Mouse (Mus musculus) telencephalon, adult 2 months (tissue): ENCODE measurements around the gene S1pr5.

Source experiments
- DNase-seq: peaks from one replicate; pipeline ENCODE4 v3.0.0-alpha.2; 2011; ENCODE audit warnings: low read depth, low spot score

Gene S1pr5

GRCm38 (mm10) chr9:21204528-21205272 is 43.5 kb downstream of the S1pr5 start:
- no peak for DNase-seq

DNA sequence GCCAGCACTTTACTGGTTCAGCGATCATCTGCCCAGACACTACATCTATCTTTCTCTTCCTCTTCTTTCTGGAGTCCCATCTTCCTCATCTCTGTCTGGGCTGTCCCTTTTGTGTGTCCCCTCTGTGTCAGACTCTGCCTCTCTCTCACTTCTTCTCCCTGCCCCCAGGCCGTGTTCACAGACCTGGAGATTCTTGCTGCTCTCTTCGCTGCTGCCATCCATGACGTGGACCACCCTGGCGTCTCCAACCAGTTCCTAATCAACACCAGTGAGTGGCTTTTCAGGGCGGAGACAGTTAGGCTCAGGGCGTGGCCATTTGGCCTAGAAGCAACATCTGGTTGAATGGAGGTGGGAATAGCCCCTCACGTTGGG is 44.1 kb downstream of the S1pr5 start:
- DNase-seq = no peak

DNA sequence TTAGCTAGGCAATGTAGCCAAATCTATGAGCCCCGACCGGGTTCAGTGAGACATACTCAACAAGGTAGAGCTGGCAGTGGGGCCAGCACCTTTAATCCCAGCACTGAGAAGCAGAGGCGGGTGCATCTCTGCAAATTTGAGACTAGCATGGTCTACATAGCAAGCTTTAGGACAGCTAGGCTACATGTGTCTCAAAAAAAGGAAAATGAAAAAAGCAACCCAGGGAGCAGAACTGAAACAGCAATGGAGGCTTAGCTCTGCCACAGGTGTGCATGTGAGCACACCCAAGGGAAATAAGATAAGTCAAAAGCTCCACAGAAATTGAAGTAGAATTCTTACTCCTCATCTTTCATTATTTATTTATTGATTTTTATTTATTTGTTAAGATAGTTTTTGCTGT is 49.3 kb downstream of the S1pr5 start:
- DNase-seq = no peak

DNA sequence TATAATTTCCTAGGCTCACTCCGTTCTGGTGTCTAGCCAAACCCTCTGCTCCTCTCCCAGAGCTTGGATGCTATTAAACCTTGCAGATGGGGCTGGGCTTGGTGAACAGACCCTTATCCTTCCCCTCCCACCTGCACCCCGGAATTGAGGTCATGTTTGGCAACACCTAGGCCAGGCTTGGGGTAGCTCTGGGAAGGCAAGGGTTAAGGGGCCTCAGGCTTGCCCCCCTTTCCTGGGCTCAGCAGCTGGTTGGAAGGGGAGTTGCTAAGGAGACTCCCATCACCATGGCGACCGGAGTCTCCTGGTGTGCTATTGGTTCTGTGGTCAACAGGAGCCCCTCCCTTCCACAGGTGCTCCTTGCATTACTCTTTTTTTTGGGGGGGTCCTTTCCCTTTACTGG is 50.3 kb downstream of the S1pr5 start:
- peak; percentile 90 for DNase-seq

DNA sequence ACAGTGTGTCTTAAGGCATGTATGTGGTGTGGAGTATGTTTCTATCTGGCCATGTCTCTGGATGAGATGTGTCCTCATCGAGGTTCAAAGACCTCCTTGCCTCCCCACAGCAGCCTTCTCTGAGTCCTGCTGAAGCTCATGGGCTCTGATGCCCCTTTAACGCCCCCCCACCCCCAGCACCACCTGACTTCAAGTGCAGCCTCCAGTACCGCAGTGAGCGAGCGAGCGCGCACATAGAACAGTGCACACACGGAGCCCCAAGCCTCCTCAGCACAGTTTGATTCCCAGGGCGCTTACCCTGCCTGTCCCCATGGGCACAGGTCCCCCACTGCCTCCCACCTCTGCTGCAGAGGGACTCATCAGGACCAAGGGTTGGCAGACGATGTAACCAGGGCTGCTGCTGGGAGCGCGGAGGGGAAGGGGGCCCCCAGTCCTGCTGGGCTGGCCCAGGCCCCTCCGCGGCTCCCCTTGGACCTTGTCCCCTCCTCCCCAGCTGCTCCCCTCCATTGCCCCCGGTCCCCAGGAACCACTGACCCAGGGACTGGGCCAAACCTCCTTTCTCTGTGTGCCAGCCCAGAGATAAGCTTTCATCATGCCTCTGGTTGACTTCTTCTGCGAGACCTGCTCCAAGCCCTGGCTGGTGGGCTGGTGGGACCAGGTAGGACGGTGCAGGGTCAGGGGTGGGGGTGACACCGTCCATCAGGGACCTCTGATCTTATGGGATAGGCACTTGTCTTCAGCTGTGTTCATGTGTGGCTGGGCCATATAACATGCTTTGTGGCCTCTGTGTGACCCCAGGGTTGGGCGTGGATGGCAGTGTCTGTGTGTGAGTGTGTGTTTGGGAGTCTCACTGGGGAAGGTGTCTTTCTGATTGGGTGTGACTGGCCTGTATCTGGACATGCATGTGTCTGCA is 51.5 kb downstream of the S1pr5 start:
- DNase-seq = peak; percentile 67

DNA sequence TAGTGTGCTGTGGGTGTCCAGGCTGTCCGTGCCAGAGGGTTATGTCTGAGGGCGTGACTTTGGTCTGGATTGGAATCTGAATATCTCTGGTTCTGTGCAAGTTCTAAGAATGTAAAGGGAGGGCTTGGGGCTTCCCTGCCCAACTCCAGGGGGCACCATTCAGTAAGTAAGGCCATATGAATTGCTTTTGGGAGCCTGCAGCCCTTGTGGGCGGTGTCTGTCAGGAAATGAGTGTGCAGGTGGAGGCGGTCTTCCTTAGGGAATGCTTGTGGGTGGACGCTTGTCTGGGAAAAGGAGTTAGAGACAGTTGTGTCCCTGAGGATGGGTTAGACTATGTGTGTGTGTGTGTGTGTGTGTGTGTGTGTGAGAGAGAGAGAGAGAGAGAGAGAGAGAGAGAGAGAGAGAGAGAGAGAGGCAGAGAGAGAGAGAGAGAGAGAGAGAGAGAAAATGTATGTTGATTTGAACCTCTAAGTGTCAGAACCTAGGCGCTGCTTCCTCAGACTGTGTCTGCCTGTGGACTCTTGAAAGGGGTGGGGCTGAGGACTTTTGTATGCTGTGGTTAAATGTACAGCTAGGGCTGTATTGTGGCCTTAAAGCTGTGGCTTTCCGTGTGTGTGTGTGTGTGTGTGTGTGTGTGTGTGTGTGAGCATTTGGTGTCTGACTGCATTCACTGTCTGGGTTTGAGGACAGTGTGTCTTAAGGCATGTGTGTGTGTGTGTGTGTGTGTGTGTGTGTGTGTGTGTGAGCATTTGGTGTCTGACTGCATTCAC is 52.3 kb downstream of the S1pr5 start:
- peak; percentile 71 for DNase-seq

- DNase-seq = no peak
Measured at GRCm38 (mm10) chr9:21194787-21195493, 53.3 kb downstream of the S1pr5 start.

DNA sequence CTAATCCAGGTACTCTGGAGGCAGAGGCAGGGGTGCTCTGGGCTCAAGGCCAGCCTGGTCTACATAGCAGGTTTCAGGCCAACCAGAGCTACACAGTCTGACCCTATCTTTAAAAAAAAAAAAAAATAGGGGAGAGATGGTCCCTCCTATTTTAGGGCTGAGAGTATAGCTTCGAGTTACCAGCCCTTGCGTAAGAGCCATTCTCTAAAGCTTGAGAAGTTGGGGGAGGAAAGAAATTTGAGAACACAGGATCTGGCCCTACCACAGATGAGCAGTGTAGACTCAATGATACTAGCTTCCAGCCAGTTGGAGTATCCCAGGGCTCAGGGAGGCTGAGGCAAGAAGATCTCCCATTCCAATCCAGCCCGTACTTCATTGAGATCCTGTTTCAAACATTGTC is 54.5 kb downstream of the S1pr5 start:
- DNase-seq = no peak
